Mouse (Mus musculus) heart, embryonic 15.5 days (tissue): ENCODE measurements around the gene Mettl7a1. TPM values are rescaled to one million over a fixed set of nuclear protein-coding genes. Genes with fewer than 3 reads are reported as not detected.
"Not testable (repeated sequence)": the region's sequence is repeated elsewhere in the genome, so short reads cannot be mapped to it uniquely, and the experiment has no call there.

Experiments used
- ATAC-seq: fragments of 200-750 bp; cut with Nextera tagmentation; replicated peaks from 2 replicates; pipeline ENCODE4 v1.8.0; 2017; ENCODE audit warnings: low read depth, moderate TSS enrichment; ENCODE audit not compliant: insufficient number of reproducible peaks, insufficient read depth, low FRiP score
- H3K27ac ChIP-seq: fragments of 300-500 bp; sonication (generic); 2 replicates; pipeline ENCODE4 v1.5.1; 2015; ENCODE audit warnings: mild to moderate bottlenecking, inconsistent platforms
- H3K27me3 ChIP-seq: fragments of 300-500 bp; sonication (generic); 2 replicates; pipeline ENCODE4 v1.6.1; 2015; ENCODE audit warnings: inconsistent platforms
- H3K36me3 ChIP-seq: fragments of 300-500 bp; sonication (generic); 2 replicates; pipeline ENCODE4 v1.6.1; 2015; ENCODE audit warnings: mild to moderate bottlenecking, inconsistent platforms
- H3K4me1 ChIP-seq: fragments of 300-500 bp; sonication (generic); replicated peaks from 2 replicates; pipeline ENCODE4 v1.6.1; 2015; ENCODE audit warnings: inconsistent platforms
- H3K4me2 ChIP-seq: fragments of 300-500 bp; sonication (generic); 2 replicates; pipeline ENCODE4 v1.6.1; 2015; ENCODE audit warnings: inconsistent platforms, mild to moderate bottlenecking, moderate library complexity
- H3K4me3 ChIP-seq: fragments of 300-500 bp; sonication (generic); 2 replicates; pipeline ENCODE4 v1.5.1; 2015; ENCODE audit warnings: mild to moderate bottlenecking, inconsistent platforms
- H3K9ac ChIP-seq: fragments of 300-500 bp; sonication (generic); 2 replicates; pipeline ENCODE4 v1.6.1; 2015; ENCODE audit warnings: mild to moderate bottlenecking, inconsistent platforms
- H3K9me3 ChIP-seq: fragments of 300-500 bp; sonication (generic); replicated peaks from 2 replicates; pipeline ENCODE4 v1.6.1; 2016; ENCODE audit warnings: inconsistent platforms
- WGBS: fragments of 180-500 bp; shearing (Covaris S2); methylation state at CpG from one replicate; pipeline ENCODE4 v1.1.7; 2015; ENCODE audit warnings: mixed read lengths; 5-methylcytosine and 5-hydroxymethylcytosine counted together
- polyA plus RNA-seq: library from polyadenylated mRNA; unstranded; fragments of >200 nt; fragmentation: Nextera tagmentation; extraction: Ambion mirVana; gene quantifications from 2 replicates; pipeline ENCODE4 v1.2.1, GENCODE M21; 2015

Gene Mettl7a1
- polyA plus RNA-seq, 1 experiment from 2014 or later = 4.2 TPM

- Histone ChIP-seq H3K27ac (no peak overlapping the region), H3K4me2 (no peak overlapping the region), H3K36me3 (no peaks in the 10 kb centered on the region), H3K27me3 (no peaks in the 10 kb centered on the region), H3K9ac (no peak overlapping the region), H3K9me3 (no peaks in the 10 kb centered on the region), H3K4me1 (no peaks in the 10 kb centered on the region), H3K4me3 (no peak overlapping the region)
- WGBS = 71% methylated on average over 14 of the region's 14 CpGs
- ATAC-seq = no peak
These were observed 32.5 kb upstream of the Mettl7a1 start for GRCm38 (mm10) chr15:100271411-100271810.

DNA sequence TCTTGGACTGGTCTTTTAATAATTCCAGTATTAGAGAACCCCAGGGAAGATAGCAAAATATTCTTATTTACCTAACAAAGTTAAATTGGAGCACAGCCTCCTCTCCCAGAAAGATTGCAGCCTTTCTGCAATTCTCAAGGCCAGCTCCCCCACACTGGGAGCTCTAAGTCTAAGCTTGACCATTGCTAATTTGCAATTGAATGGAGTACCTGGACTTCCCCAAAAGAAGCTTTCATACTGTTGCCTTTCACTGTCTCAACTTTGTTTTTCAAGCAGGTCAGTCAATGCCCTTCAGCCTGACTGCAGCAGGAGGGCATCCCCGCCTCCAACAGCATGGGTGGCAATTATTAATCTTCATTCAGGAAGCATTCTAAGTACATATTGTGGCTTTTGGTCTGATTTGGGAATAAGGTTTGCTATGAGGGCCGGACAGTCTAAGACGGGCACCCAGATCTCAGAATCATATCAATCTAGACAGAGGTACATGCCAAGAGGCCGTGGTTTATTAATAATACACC is 30.1 kb upstream of the Mettl7a1 start:
- H3K4me2 ChIP-seq, H3K36me3 ChIP-seq, H3K27me3 ChIP-seq, H3K9ac ChIP-seq, H3K4me1 ChIP-seq, H3K27ac ChIP-seq, H3K4me3 ChIP-seq, H3K9me3 ChIP-seq, ATAC-seq: not testable (repeated sequence)
- WGBS = 85% methylated on average over 4 of the region's 4 CpGs

GRCm38 (mm10) chr15:100274790-100275559 is 29.0 kb upstream of the Mettl7a1 start:
- Histone ChIP-seq H3K4me2 (no peak overlapping the region), H3K9me3 (no peaks in the 10 kb centered on the region), H3K4me3 (no peak overlapping the region), H3K36me3 (no peaks in the 10 kb centered on the region), H3K27ac (no peak overlapping the region), H3K4me1 (no peaks in the 10 kb centered on the region), H3K27me3 (no peaks in the 10 kb centered on the region), H3K9ac (no peak overlapping the region)
- no peak for ATAC-seq
- 85% methylated on average over 7 of the region's 7 CpGs for WGBS

- Histone ChIP-seq H3K4me1 (no peaks in the 10 kb centered on the region), H3K36me3 (no peaks in the 10 kb centered on the region), H3K27ac (no peak overlapping the region), H3K27me3 (no peaks in the 10 kb centered on the region), H3K4me2 (no peak overlapping the region), H3K4me3 (no peak overlapping the region), H3K9ac (no peak overlapping the region), H3K9me3 (no peaks in the 10 kb centered on the region; the same call in 1 of the 2 replicates)
- ATAC-seq = no peak
- WGBS = 94% methylated on average over 4 of the region's 4 CpGs
These were observed 27.5 kb upstream of the Mettl7a1 start for GRCm38 (mm10) chr15:100276403-100276802.

DNA sequence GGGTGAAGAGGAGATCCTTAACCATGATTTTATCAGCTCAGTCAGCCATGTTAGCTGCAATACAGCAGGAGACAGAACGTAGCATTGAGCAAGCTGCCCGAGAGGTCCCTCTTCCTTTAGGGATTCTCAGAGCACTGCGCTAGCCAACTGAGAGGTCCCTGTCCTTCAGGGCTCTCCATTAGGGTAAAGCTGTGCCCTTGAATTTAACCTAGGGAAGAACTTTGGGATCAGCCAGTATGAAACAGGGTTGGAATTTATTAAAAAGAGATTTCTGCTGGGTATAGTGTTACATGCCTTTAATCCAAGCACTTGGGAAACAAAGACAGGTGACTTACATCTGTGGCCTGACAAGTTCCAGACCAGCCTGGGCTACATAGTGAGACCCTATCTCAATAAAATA is 26.4 kb upstream of the Mettl7a1 start:
- Histone ChIP-seq H3K27me3 (no peaks in the 10 kb centered on the region), H3K9ac (no peak overlapping the region), H3K27ac (no peak overlapping the region), H3K4me2 (no peak overlapping the region), H3K9me3 (no peaks in the 10 kb centered on the region; the same call in 1 of the 2 replicates), H3K4me3 (no peak overlapping the region), H3K36me3 (no peaks in the 10 kb centered on the region), H3K4me1 (no peaks in the 10 kb centered on the region)
- 83% methylated on average over 3 of the region's 3 CpGs for WGBS
- no peak for ATAC-seq

DNA sequence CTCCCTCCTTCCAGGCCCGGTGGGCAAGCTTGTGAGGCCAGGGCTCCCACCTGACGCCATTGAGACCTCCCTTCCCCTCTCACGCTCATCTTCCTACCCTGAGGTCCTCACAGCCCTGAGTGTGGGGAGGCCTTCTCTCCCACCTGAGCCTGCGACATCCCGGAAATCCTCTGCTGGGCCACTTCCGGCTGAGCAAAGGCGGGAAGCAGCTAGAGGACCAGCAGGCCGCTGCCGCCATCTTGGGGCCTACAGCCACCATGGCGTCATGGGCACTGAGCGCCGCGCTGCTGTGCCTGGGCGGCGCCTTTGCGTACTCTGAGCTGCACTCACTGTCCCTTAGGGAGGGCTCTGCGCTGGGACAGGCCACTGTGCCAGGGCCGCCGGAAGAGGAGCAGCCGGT is 23.3 kb upstream of the Mettl7a1 start, which contains the start of gene Tmprss12:
Gene Tmprss12 (plus strand): TSS at position 212 of the 400 bp plus-strand sequence.
- no peak within 1 kb of the TSS for H3K27ac ChIP-seq
- H3K4me1 ChIP-seq = no peaks in the 10 kb centered on the region
- H3K36me3 ChIP-seq = no peaks in the 10 kb centered on the region
- H3K9ac ChIP-seq = no peak within 1 kb of the TSS
- 95% methylated on average over 20 of the region's 20 CpGs for WGBS
- H3K4me2 ChIP-seq = no peak within 1 kb of the TSS
- H3K9me3 ChIP-seq = no peaks in the 10 kb centered on the region; the same call in 1 of the 2 replicates
- H3K4me3 ChIP-seq = no peak within 1 kb of the TSS
- no peak for ATAC-seq
- H3K27me3 ChIP-seq = no peaks in the 10 kb centered on the region

- Histone ChIP-seq H3K4me3 (no peak overlapping the region), H3K4me1 (no peaks in the 10 kb centered on the region), H3K9ac (no peak overlapping the region), H3K36me3 (no peaks in the 10 kb centered on the region), H3K27ac (no peak overlapping the region), H3K4me2 (no peak overlapping the region), H3K27me3 (no peaks in the 10 kb centered on the region), H3K9me3 (no peaks in the 10 kb centered on the region)
- no peak for ATAC-seq
- WGBS = 86% methylated on average over 6 of the region's 6 CpGs
These were observed 15.0 kb upstream of the Mettl7a1 start for GRCm38 (mm10) chr15:100288980-100289379.

DNA sequence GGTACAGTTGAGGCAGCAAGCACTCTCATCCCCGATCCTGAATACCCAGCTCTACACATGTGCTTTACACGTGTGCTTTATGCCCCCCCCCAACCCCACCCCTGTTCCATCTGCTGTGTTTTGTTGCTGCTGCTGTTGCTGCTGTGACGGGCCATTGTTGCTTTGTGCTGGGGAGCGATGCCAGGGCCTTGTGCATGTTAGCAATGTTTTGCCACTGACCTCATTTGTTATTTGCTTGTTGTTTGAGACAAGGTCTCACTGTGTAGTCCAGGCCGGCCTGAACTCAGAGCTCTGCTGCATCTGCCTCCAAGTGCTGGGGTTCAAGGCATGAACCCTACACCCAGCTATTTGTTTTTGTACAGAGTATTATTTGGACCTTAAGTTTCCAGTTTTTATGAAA is 13.1 kb upstream of the Mettl7a1 start:
- H3K9me3 ChIP-seq = no peaks in the 10 kb centered on the region
- no peaks in the 10 kb centered on the region for H3K4me1 ChIP-seq
- no peak overlapping the region for H3K4me3 ChIP-seq
- H3K27ac ChIP-seq = no peak overlapping the region
- no peaks in the 10 kb centered on the region for H3K36me3 ChIP-seq
- no peak overlapping the region for H3K9ac ChIP-seq
- H3K4me2 ChIP-seq = no peak overlapping the region
- 77% methylated on average over 5 of the region's 5 CpGs for WGBS
- no peaks in the 10 kb centered on the region for H3K27me3 ChIP-seq
- ATAC-seq = no peak

DNA sequence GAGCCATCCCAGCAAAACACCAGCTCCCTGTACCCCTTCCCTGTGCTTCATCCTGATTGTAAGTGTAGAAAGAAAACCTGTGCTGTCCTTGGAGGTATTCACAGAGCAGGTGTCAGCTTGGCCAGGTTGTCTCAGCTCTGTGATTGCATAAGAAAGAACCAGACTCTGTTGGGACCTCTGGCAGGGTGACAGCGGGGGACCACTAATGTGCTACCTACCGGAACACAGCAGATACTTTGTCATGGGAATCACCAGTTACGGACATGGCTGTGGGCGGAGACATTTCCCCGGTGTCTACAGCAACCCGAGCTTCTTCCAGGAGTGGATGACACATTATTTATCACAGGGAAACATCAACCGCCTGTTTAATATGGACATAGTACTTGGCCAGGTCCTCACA is 11.6 kb upstream of the Mettl7a1 start:
- Histone ChIP-seq H3K9ac (no peak overlapping the region), H3K4me3 (no peak overlapping the region), H3K27me3 (no peaks in the 10 kb centered on the region), H3K27ac (no peak overlapping the region), H3K9me3 (no peaks in the 10 kb centered on the region), H3K36me3 (no peaks in the 10 kb centered on the region), H3K4me1 (no peaks in the 10 kb centered on the region), H3K4me2 (no peak overlapping the region)
- 49% methylated on average over 7 of the region's 7 CpGs for WGBS
- no peak for ATAC-seq

- no peak for ATAC-seq
- H3K9ac ChIP-seq = no peak overlapping the region
- no peak overlapping the region for H3K27ac ChIP-seq
- H3K36me3 ChIP-seq = no peaks in the 10 kb centered on the region
- no peak overlapping the region for H3K4me2 ChIP-seq
- H3K4me3 ChIP-seq = no peak overlapping the region
- no peaks in the 10 kb centered on the region for H3K9me3 ChIP-seq
- H3K27me3 ChIP-seq = 0 out of 2 replicates have a peak, but pooled peaks cover 6% of the 10 kb centered on the region
- no peaks in the 10 kb centered on the region for H3K4me1 ChIP-seq
- WGBS = 85% methylated on average over 5 of the region's 5 CpGs
These were observed 6.1 kb upstream of the Mettl7a1 start for GRCm38 (mm10) chr15:100297856-100298255.

GRCm38 (mm10) chr15:100300499-100300898 is 3.4 kb upstream of the Mettl7a1 start:
- H3K4me1 ChIP-seq = peaks cover 4% of the 10 kb centered on the region
- no peak overlapping the region for H3K4me2 ChIP-seq
- no peak overlapping the region for H3K27ac ChIP-seq
- no peaks in the 10 kb centered on the region for H3K36me3 ChIP-seq
- 68% methylated on average over 6 of the region's 6 CpGs for WGBS
- no peak overlapping the region for H3K4me3 ChIP-seq
- ATAC-seq = no peak
- 0 out of 2 replicates have a peak, but pooled peaks cover 6% of the 10 kb centered on the region for H3K27me3 ChIP-seq
- H3K9ac ChIP-seq = no peak overlapping the region
- H3K9me3 ChIP-seq = no peaks in the 10 kb centered on the region

- no peak overlapping the region for H3K27ac ChIP-seq
- H3K4me2 ChIP-seq = no peak overlapping the region
- ATAC-seq = no peak
- peaks cover 7% of the 10 kb centered on the region for H3K4me1 ChIP-seq
- no peak overlapping the region for H3K9ac ChIP-seq
- WGBS = 81% methylated on average over 15 of the region's 15 CpGs
- no peak overlapping the region for H3K4me3 ChIP-seq
- no peaks in the 10 kb centered on the region for H3K9me3 ChIP-seq
- no peaks in the 10 kb centered on the region for H3K36me3 ChIP-seq
- 0 out of 2 replicates have a peak, but pooled peaks cover 6% of the 10 kb centered on the region for H3K27me3 ChIP-seq
These were observed 2.4 kb upstream of the Mettl7a1 start for GRCm38 (mm10) chr15:100301556-100301955.
